Mouse (Mus musculus): ENCODE results near the gene Prss36. TPM values are rescaled to one million over a fixed set of nuclear protein-coding genes. Genes with fewer than 3 reads are reported as not detected.

Gene Prss36
- polyA plus RNA-seq, 1 experiment = 0.21 TPM

GRCm38 (mm10) chr7:127926846-127927245, 19.7 kb downstream of the Prss36 start:
- Histone ChIP-seq H3K9me3 (ENCODE audit: control insufficient read depth, low read length) (no peaks in the 10 kb centered on the region; the same call in 1 of the 2 replicates), H3K4me3 (replicated peaks) (no peak overlapping the region), H3K36me3 (ENCODE audit: control insufficient read depth) (peaks cover 59% of the 10 kb centered on the region), H3K4me1 (ENCODE audit: control insufficient read depth) (peaks cover 22% of the 10 kb centered on the region), H3K27me3 (ENCODE audit: control insufficient read depth) (peaks cover 7% of the 10 kb centered on the region)
- no peak for TF ChIP-seq TAL1 (IDR thresholded peaks at IDR 0.05; ENCODE audit: low read length)

GRCm38 (mm10) chr7:127926066-127926465, 20.5 kb downstream of the Prss36 start:
- Histone ChIP-seq H3K27me3 (ENCODE audit: control insufficient read depth) (peaks cover 7% of the 10 kb centered on the region), H3K4me1 (ENCODE audit: control insufficient read depth) (peaks cover 21% of the 10 kb centered on the region), H3K36me3 (ENCODE audit: control insufficient read depth) (peaks cover 59% of the 10 kb centered on the region), H3K4me3 (replicated peaks) (no peak overlapping the region), H3K9me3 (ENCODE audit: control insufficient read depth, low read length) (no peaks in the 10 kb centered on the region; the same call in 1 of the 2 replicates)
- TF ChIP-seq TAL1 (IDR thresholded peaks at IDR 0.05; ENCODE audit: low read length) (no peak), GATA1 (IDR thresholded peaks at IDR 0.05; ENCODE audit: low read length) (no peak)

- Histone ChIP-seq H3K4me3 (replicated peaks) (no peak overlapping the region), H3K4me1 (ENCODE audit: control insufficient read depth) (peaks cover 20% of the 10 kb centered on the region), H3K27me3 (ENCODE audit: control insufficient read depth) (peaks cover 7% of the 10 kb centered on the region), H3K36me3 (ENCODE audit: control insufficient read depth) (peaks cover 64% of the 10 kb centered on the region), H3K9me3 (ENCODE audit: control insufficient read depth, low read length) (no peaks in the 10 kb centered on the region; the same call in 1 of the 2 replicates)
- TF ChIP-seq GATA1 (IDR thresholded peaks at IDR 0.05; ENCODE audit: low read length) (no peak), TAL1 (IDR thresholded peaks at IDR 0.05; ENCODE audit: low read length) (no peak)
These were observed 21.3 kb downstream of the Prss36 start for GRCm38 (mm10) chr7:127925252-127925651.

- Histone ChIP-seq H3K4me1 (ENCODE audit: control insufficient read depth) (peaks cover 16% of the 10 kb centered on the region), H3K27me3 (ENCODE audit: control insufficient read depth) (no peaks in the 10 kb centered on the region), H3K4me3 (replicated peaks) (no peak overlapping the region), H3K9me3 (ENCODE audit: control insufficient read depth, low read length) (no peaks in the 10 kb centered on the region; the same call in 1 of the 2 replicates), H3K36me3 (ENCODE audit: control insufficient read depth) (peaks cover 76% of the 10 kb centered on the region)
- TF ChIP-seq GATA1 (IDR thresholded peaks at IDR 0.05; ENCODE audit: low read length) (no peak), TAL1 (IDR thresholded peaks at IDR 0.05; ENCODE audit: low read length) (no peak)
These were observed 22.8 kb downstream of the Prss36 start for GRCm38 (mm10) chr7:127923714-127924113.

GRCm38 (mm10) chr7:127922451-127923275, 23.9 kb downstream of the Prss36 start:
- Histone ChIP-seq H3K4me1 (ENCODE audit: control insufficient read depth) (peaks cover 15% of the 10 kb centered on the region), H3K27me3 (ENCODE audit: control insufficient read depth) (no peaks in the 10 kb centered on the region), H3K4me3 (replicated peaks) (no peak overlapping the region), H3K9me3 (ENCODE audit: control insufficient read depth, low read length) (no peaks in the 10 kb centered on the region; the same call in 1 of the 2 replicates), H3K36me3 (ENCODE audit: control insufficient read depth) (peaks cover 82% of the 10 kb centered on the region)
- TF ChIP-seq GATA1 (IDR thresholded peaks at IDR 0.05; ENCODE audit: low read length) (no peak), TAL1 (IDR thresholded peaks at IDR 0.05; ENCODE audit: low read length) (no peak)

GRCm38 (mm10) chr7:127921516-127921915, 25.0 kb downstream of the Prss36 start:
- Histone ChIP-seq H3K27me3 (ENCODE audit: control insufficient read depth) (no peaks in the 10 kb centered on the region), H3K9me3 (ENCODE audit: control insufficient read depth, low read length) (no peaks in the 10 kb centered on the region; the same call in 1 of the 2 replicates), H3K4me1 (ENCODE audit: control insufficient read depth) (peaks cover 15% of the 10 kb centered on the region), H3K4me3 (replicated peaks) (no peak overlapping the region), H3K36me3 (ENCODE audit: control insufficient read depth) (peaks cover 80% of the 10 kb centered on the region)
- no peak for TF ChIP-seq GATA1 (IDR thresholded peaks at IDR 0.05; ENCODE audit: low read length)
- TF ChIP-seq TAL1 (IDR thresholded peaks at IDR 0.05; ENCODE audit: low read length) = no peak

- no peaks in the 10 kb centered on the region for H3K27me3 ChIP-seq (ENCODE audit: control insufficient read depth)
- TF ChIP-seq TAL1 (IDR thresholded peaks at IDR 0.05; ENCODE audit: low read length) (no peak), GATA1 (IDR thresholded peaks at IDR 0.05; ENCODE audit: low read length) (no peak)
- H3K4me1 ChIP-seq (ENCODE audit: control insufficient read depth) = peaks cover 20% of the 10 kb centered on the region
- H3K4me3 ChIP-seq (replicated peaks) = no peak overlapping the region
- H3K9me3 ChIP-seq (ENCODE audit: control insufficient read depth, low read length) = no peaks in the 10 kb centered on the region; the same call in 1 of the 2 replicates
- peaks cover 77% of the 10 kb centered on the region for H3K36me3 ChIP-seq (ENCODE audit: control insufficient read depth)
These were observed 27.2 kb downstream of the Prss36 start for GRCm38 (mm10) chr7:127919290-127919689.

GRCm38 (mm10) chr7:127918203-127918602, 28.3 kb downstream of the Prss36 start:
- peaks cover 24% of the 10 kb centered on the region for H3K4me1 ChIP-seq (ENCODE audit: control insufficient read depth)
- H3K36me3 ChIP-seq (ENCODE audit: control insufficient read depth) = peaks cover 66% of the 10 kb centered on the region
- H3K27me3 ChIP-seq (ENCODE audit: control insufficient read depth) = no peaks in the 10 kb centered on the region
- no peak overlapping the region for H3K4me3 ChIP-seq (replicated peaks)
- TF ChIP-seq TAL1 (IDR thresholded peaks at IDR 0.05; ENCODE audit: low read length) (no peak), GATA1 (IDR thresholded peaks at IDR 0.05; ENCODE audit: low read length) (no peak)
- no peaks in the 10 kb centered on the region; the same call in 1 of the 2 replicates for H3K9me3 ChIP-seq (ENCODE audit: control insufficient read depth, low read length)

GRCm38 (mm10) chr7:127915293-127915692, 31.2 kb downstream of the Prss36 start:
- peaks cover 49% of the 10 kb centered on the region for H3K36me3 ChIP-seq (ENCODE audit: control insufficient read depth)
- no peaks in the 10 kb centered on the region for H3K9me3 ChIP-seq (ENCODE audit: control insufficient read depth, low read length)
- H3K4me1 ChIP-seq (ENCODE audit: control insufficient read depth) = peaks cover 37% of the 10 kb centered on the region
- TF ChIP-seq GATA1 (IDR thresholded peaks at IDR 0.05; ENCODE audit: low read length) (no peak), TAL1 (IDR thresholded peaks at IDR 0.05; ENCODE audit: low read length) (no peak)
- no peaks in the 10 kb centered on the region for H3K27me3 ChIP-seq (ENCODE audit: control insufficient read depth)
- H3K4me3 ChIP-seq (replicated peaks) = no peak overlapping the region

Measured in erythroblast, embryonic 14.5 days (primary cell).